Mouse (Mus musculus): ENCODE measurements around the gene Ccdc169. TPM values are rescaled to one million over a fixed set of nuclear protein-coding genes. Genes with fewer than 3 reads are reported as not detected.

Gene Ccdc169
- 0.05 and 0.08 TPM in 2 replicates for polyA plus RNA-seq (2015; fragmentation: Nextera tagmentation; extraction: Ambion mirVana)

DNA sequence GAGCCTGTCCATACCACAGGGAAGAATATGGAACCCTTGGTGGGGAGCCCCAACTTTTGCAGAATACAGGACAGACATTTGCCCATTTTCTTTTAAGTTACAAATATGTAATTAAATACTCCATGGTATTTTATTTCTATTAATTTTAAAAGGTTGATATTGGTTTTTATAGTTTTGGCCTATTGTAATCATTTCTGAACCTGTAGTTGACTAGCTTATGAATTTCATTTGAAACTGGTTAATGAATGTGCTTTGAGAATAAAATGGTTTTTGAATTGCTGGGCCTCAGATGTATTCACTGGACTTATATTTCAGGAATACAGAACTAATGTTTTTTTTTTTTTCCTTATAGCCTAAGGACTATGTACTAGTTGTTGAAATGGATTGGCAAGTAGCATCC lies at the start of gene Ccdc169:
Ccdc169 (plus strand) TSS at position 301 of the 400 bp plus-strand sequence.
- Histone ChIP-seq H3K4me2 (no peak within 1 kb of the TSS), H3K4me1 (no peaks in the 10 kb centered on the region), H3K27me3 (replicated peaks) (no peaks in the 10 kb centered on the region), H3K9ac (no peak within 1 kb of the TSS), H3K9me3 (no peaks in the 10 kb centered on the region), H3K27ac (no peak within 1 kb of the TSS), H3K36me3 (replicated peaks) (peaks cover 11% of the 10 kb centered on the region; the same call in 1 of the 2 replicates), H3K4me3 (no peak within 1 kb of the TSS)
- no peak for ATAC-seq (replicated peaks)

DNA sequence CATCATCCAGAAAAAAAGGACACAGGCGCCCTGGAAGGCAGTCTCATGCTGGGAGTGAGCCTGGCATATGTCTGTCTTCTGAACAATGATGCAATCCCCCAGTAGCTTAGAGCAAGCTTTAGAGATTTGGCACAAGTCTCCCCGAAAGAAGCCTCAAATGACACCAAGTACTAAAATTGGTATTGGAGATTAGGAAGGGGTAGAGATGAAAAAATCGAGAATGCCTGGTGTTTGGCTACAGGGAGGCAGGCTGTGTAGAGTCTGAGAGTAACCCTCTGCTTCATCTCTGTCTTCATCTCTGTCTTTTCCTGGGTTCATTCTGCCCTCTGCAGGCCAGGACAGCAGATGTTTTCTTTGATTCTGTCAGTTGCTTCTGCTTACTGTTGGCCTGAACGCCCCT lies 49.8 kb upstream of the Ccdc169 start:
- Histone ChIP-seq H3K4me1 (no peaks in the 10 kb centered on the region), H3K27ac (no peak overlapping the region), H3K9me3 (no peaks in the 10 kb centered on the region), H3K4me3 (no peak overlapping the region), H3K36me3 (replicated peaks) (no peaks in the 10 kb centered on the region), H3K27me3 (replicated peaks) (no peaks in the 10 kb centered on the region), H3K9ac (no peak overlapping the region), H3K4me2 (no peak overlapping the region)
- WGBS: 73% methylated on average over 4 of the region's 4 CpGs
- ATAC-seq (replicated peaks): no peak

DNA sequence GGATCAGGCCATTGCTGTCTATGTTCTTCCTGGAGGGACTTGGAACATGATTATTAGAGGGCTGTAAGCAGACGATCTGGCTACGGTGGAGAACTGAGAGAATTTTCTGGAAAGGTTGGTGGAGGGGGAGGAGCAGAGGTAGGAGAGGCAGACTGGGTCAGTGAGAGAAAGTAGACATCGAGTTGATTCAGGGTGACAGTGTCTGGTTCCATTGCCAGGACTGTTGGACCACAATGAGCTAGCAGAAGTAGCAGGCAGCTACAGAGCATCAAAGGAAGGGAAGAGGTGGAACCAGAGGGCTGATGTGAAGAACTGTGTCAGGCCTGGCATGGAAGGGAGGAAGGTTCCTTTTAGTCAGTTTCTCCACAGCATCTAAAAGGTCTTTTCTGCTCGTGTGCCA lies 48.8 kb upstream of the Ccdc169 start:
- no peaks in the 10 kb centered on the region for H3K27me3 ChIP-seq (replicated peaks)
- WGBS: 77% methylated on average over 4 of the region's 4 CpGs
- H3K27ac ChIP-seq: no peak overlapping the region
- no peaks in the 10 kb centered on the region for H3K4me1 ChIP-seq
- no peaks in the 10 kb centered on the region for H3K9me3 ChIP-seq
- H3K9ac ChIP-seq: no peak overlapping the region
- H3K36me3 ChIP-seq (replicated peaks): no peaks in the 10 kb centered on the region
- no peak overlapping the region for H3K4me2 ChIP-seq
- H3K4me3 ChIP-seq: no peak overlapping the region
- ATAC-seq (replicated peaks): no peak

DNA sequence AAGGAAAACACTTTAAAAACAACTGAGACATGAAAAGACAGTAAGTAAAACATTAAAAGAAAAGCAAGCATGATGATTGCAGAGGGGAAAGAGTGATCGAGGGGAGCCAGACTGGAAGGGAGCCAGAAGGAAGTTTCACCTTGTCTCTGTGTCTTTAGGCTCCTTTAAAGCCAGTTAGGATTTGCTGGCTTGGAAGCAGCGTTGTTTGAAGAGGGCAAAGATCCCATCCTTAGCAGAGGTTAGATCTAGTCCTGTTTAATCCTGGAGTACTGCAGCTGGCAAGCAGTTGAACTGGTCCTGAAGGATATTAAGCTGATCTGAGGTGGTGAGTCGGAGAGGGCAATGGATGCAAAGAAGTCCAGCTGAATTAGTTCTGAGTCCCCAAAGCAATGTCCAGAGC lies 48.3 kb upstream of the Ccdc169 start:
- no peaks in the 10 kb centered on the region for H3K27me3 ChIP-seq (replicated peaks)
- H3K36me3 ChIP-seq (replicated peaks): no peaks in the 10 kb centered on the region
- 89% methylated on average over 3 of the region's 3 CpGs for WGBS
- H3K4me3 ChIP-seq: no peak overlapping the region
- no peaks in the 10 kb centered on the region for H3K4me1 ChIP-seq
- H3K27ac ChIP-seq: no peak overlapping the region
- no peaks in the 10 kb centered on the region for H3K9me3 ChIP-seq
- H3K4me2 ChIP-seq: no peak overlapping the region
- no peak overlapping the region for H3K9ac ChIP-seq
- no peak for ATAC-seq (replicated peaks)

DNA sequence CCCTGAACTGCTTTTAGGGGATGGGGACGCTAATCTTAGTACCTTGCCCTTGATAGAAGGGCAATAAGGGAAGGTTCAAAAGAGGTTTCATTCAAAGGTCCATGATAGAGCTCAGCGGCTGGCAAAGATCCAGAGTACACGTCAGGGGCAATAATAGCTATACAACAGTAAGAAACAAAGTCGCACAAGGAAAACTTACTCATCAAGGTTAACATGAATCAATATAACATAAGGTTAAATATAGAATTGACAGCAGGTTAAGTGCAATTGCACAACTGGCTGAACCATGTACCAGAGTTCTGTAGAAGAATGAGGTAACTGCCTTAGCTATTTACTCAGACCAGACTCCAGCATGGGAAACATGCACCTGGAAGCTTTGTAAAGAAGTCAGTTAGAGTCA lies 47.8 kb upstream of the Ccdc169 start:
- Histone ChIP-seq H3K4me1 (no peaks in the 10 kb centered on the region), H3K27me3 (replicated peaks) (no peaks in the 10 kb centered on the region), H3K9me3 (no peaks in the 10 kb centered on the region), H3K4me2 (no peak overlapping the region), H3K36me3 (replicated peaks) (no peaks in the 10 kb centered on the region), H3K9ac (no peak overlapping the region), H3K4me3 (no peak overlapping the region), H3K27ac (no peak overlapping the region)
- 85% methylated on average over 4 of the region's 4 CpGs for WGBS
- no peak for ATAC-seq (replicated peaks)

DNA sequence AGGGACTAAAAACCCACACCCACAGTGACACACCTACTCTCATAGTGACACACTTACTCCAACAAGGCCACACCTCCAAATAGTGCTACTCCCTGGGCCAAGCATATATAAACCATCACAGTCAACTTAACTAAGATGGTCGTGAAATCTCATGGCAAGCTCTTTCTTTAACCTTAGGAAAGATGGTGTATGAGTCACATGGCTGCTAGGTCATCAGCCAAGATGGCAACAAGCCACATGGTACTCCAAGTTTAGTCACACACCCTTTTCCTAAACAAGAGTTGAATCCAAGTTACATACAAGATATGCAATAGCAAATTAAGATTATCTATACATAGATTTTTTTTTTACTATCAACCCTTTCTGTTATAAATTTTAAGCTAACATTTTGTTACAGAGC lies 44.0 kb upstream of the Ccdc169 start:
- no peak overlapping the region for H3K4me3 ChIP-seq
- H3K36me3 ChIP-seq (replicated peaks): no peaks in the 10 kb centered on the region
- no peaks in the 10 kb centered on the region for H3K9me3 ChIP-seq
- no peak overlapping the region for H3K4me2 ChIP-seq
- peaks cover 6% of the 10 kb centered on the region; the same call in 1 of the 2 replicates for H3K4me1 ChIP-seq
- no peak for ATAC-seq (replicated peaks)
- H3K9ac ChIP-seq: no peak overlapping the region
- H3K27me3 ChIP-seq (replicated peaks): no peaks in the 10 kb centered on the region
- no peak overlapping the region for H3K27ac ChIP-seq
- WGBS: 76% methylated on average over 1 of the region's 1 CpGs

DNA sequence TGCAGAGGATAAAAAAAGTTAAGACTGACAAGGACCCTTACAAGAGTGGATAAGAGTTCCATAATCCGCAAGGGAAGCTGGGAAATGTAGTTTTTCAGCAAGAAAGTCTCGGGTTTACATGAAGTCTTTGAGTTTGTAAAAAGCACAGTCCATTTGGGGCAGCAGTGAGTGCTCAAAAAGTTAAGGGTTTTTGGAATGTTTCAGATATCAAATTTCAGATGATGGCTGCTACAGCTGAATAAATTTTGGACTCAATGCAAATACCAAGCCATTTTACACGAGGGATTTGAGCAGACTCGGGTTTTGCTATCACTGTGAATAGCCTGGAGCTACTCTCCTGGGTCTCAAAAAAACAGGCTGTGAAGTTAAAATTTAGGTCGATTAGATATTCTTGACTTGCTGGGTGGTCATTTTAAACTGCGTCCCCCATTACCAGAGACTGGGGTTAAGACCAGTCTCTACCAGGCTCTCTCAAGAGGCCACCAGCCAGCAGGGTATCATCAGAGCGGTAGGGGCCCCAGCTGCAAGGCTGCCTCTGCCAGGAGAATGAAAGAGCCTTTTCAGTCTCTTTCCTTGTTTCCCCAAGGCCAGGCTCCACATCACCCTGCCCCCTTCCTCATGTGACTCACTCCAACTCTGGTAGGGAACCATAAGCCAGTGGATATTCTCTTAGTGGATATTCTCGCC lies 41.0 kb upstream of the Ccdc169 start:
- Histone ChIP-seq H3K9ac (no peak overlapping the region), H3K9me3 (no peaks in the 10 kb centered on the region), H3K4me2 (no peak overlapping the region), H3K36me3 (replicated peaks) (no peaks in the 10 kb centered on the region), H3K27ac (peak overlapping the region; percentile 39), H3K27me3 (replicated peaks) (no peaks in the 10 kb centered on the region), H3K4me3 (no peak overlapping the region), H3K4me1 (peaks cover 6% of the 10 kb centered on the region; the same call in 1 of the 2 replicates)
- 22% methylated on average over 8 of the region's 8 CpGs for WGBS
- peak; percentile 62; the same call in 1 of the 2 replicates for ATAC-seq (replicated peaks)

DNA sequence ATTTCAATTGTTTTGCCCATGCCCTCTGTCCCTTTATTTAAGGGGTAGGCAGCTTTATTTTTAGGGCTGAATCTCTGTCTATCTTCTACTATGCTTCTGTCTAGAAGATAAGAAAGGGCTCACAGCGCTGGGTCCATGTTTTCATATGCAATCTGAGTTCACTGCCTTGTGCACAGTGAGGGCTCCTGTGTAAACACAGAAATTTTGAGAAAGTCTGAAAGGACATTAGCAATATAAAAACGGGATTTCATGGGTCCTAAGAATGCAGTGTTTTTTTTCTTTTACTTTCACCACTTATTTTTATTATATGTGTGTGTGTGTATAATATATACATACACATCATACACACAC lies 40.5 kb upstream of the Ccdc169 start:
- H3K27me3 ChIP-seq (replicated peaks): no peaks in the 10 kb centered on the region
- H3K4me3 ChIP-seq: no peak overlapping the region
- H3K36me3 ChIP-seq (replicated peaks): no peaks in the 10 kb centered on the region
- WGBS: 68% methylated on average over 2 of the region's 2 CpGs
- H3K27ac ChIP-seq: peak overlapping the region; percentile 39
- H3K9me3 ChIP-seq: no peaks in the 10 kb centered on the region
- H3K4me1 ChIP-seq: peaks cover 6% of the 10 kb centered on the region; the same call in 1 of the 2 replicates
- no peak for ATAC-seq (replicated peaks)
- H3K9ac ChIP-seq: no peak overlapping the region
- H3K4me2 ChIP-seq: no peak overlapping the region

DNA sequence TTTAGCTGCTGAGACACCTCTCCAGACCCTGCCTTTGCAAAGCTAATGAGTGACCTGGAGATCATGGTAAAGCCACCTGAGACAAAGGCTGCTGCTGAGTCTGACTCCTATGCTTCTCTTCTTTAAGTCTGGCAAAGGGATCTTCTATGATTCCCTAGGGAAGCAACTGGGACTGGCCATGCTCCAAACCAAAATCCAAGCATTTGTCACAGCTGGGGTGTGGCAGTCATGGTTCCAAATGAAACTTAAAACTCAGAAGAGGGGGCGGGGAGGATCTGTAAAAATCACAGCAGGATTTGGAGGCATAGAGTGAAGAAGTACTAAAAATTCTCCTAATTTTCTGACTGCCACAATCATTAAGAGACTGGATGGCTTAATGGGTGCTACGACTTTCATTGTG lies 40.0 kb upstream of the Ccdc169 start:
- Histone ChIP-seq H3K27ac (no peak overlapping the region), H3K9me3 (no peaks in the 10 kb centered on the region), H3K4me2 (no peak overlapping the region), H3K27me3 (replicated peaks) (no peaks in the 10 kb centered on the region), H3K4me3 (no peak overlapping the region), H3K9ac (no peak overlapping the region), H3K36me3 (replicated peaks) (no peaks in the 10 kb centered on the region), H3K4me1 (peaks cover 6% of the 10 kb centered on the region; the same call in 1 of the 2 replicates)
- WGBS: 78% methylated on average over 2 of the region's 2 CpGs
- ATAC-seq (replicated peaks): no peak

DNA sequence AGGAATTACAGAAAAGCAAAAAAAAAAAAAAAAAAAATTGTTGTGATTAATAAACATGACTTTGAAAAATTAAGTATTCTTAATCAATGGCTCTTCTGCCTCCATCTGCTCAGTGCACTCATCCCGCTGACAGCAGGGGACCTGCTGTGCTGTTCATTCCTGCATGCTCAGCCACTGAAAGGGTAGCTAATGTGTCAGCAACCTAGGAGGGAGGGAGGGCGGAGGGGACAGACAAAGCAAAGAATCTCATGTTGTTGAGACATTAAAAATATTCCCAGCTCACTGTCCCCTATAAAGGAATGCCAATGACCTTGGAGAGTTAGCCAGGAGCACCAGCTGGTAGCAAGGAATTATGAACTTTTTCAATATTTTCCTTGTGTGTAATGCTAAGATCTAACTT lies 39.1 kb upstream of the Ccdc169 start:
- H3K36me3 ChIP-seq (replicated peaks): no peaks in the 10 kb centered on the region
- WGBS: 27% methylated on average over 2 of the region's 2 CpGs
- H3K9ac ChIP-seq: no peak overlapping the region
- H3K27me3 ChIP-seq (replicated peaks): no peaks in the 10 kb centered on the region
- no peak overlapping the region for H3K4me3 ChIP-seq
- peaks cover 6% of the 10 kb centered on the region; the same call in 1 of the 2 replicates for H3K4me1 ChIP-seq
- no peak overlapping the region for H3K27ac ChIP-seq
- ATAC-seq (replicated peaks): peak; percentile 60; the same call in 1 of the 2 replicates
- H3K4me2 ChIP-seq: no peak overlapping the region
- H3K9me3 ChIP-seq: no peaks in the 10 kb centered on the region

DNA sequence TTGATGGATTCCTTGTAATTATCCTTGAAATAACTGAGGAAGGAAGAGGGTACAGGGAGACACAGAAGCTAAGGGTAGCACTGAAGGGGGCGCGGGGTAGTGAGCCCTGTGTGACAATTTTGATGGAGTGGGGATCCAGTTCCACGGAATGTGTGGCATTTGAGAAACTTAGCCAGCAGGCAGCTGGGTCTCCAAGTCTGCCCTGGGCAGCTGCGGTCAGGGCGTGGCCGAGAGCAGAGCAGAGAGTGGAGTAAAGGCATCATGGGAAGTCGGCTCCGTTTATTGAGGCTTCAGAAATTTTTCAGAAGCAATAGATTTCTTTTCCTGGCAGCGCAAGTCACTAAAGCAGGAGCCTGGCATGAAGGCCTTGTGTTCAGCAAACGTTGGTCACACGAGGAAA lies 38.1 kb upstream of the Ccdc169 start:
- H3K27me3 ChIP-seq (replicated peaks): no peaks in the 10 kb centered on the region
- no peak overlapping the region for H3K4me3 ChIP-seq
- H3K4me2 ChIP-seq: no peak overlapping the region
- ATAC-seq (replicated peaks): no peak
- WGBS: 84% methylated on average over 11 of the region's 11 CpGs
- no peak overlapping the region for H3K9ac ChIP-seq
- no peak overlapping the region for H3K27ac ChIP-seq
- no peaks in the 10 kb centered on the region for H3K36me3 ChIP-seq (replicated peaks)
- no peaks in the 10 kb centered on the region for H3K9me3 ChIP-seq
- H3K4me1 ChIP-seq: peaks cover 6% of the 10 kb centered on the region; the same call in 1 of the 2 replicates

DNA sequence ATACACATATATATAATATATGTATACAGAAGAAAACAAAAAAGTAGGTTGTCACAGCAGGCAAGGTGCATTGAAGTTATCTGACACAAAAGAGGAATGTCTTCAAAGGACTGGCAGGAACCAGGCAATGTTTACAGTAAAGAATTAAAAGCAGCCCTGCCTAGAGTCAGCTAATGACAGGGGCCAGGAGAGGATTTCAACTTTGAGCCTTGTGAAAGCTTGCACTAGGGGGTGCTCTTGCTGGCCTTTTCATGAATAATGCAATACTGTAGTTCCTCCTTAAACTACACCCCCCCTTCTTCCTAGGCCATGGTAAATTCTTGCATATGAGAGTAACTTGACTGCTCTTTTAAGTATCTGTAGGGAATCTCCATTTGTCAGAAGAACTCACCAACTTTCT lies 36.0 kb upstream of the Ccdc169 start:
- Histone ChIP-seq H3K4me1 (peaks cover 6% of the 10 kb centered on the region; the same call in 1 of the 2 replicates), H3K27ac (no peak overlapping the region), H3K4me2 (no peak overlapping the region), H3K4me3 (no peak overlapping the region), H3K27me3 (replicated peaks) (no peaks in the 10 kb centered on the region), H3K36me3 (replicated peaks) (no peaks in the 10 kb centered on the region), H3K9ac (no peak overlapping the region), H3K9me3 (no peaks in the 10 kb centered on the region)
- no peak for ATAC-seq (replicated peaks)

DNA sequence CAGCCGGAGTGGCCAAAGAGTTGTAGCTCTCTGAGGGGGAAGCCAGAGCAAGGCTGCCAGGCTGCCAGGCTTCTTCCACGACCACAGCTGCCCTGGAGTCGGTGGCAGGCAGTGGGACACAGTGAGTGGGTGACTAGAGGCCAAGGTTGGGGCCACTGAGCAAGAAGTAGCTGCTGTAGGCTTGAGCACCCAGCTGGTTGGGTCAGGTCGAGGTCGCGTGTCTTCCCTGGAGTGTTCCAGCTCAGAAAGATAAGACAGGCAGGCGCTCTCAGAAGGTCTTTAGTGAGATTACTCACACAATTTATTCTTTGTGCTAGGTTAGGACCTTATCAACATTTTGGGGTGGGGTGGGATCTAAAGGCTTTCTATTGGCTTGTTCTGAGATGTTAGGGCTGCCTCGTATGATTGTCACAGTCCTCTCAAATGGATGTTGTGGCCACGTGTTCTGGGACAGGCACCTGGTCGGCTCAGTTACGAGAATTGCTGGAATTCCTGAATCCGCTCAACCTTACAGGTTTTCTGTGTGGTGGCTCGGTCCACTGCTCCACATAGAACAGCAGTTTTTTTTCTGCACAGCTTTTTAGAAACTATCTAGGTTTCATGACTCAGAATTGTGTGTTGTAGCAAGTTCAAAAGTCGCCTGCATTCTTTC lies 31.6 kb upstream of the Ccdc169 start:
- H3K4me1 ChIP-seq: no peaks in the 10 kb centered on the region
- H3K9me3 ChIP-seq: no peaks in the 10 kb centered on the region
- H3K4me3 ChIP-seq: no peak overlapping the region
- H3K4me2 ChIP-seq: no peak overlapping the region
- ATAC-seq (replicated peaks): no peak
- no peak overlapping the region for H3K9ac ChIP-seq
- WGBS: 83% methylated on average over 14 of the region's 14 CpGs
- H3K27me3 ChIP-seq (replicated peaks): no peaks in the 10 kb centered on the region
- H3K27ac ChIP-seq: no peak overlapping the region
- H3K36me3 ChIP-seq (replicated peaks): no peaks in the 10 kb centered on the region
